Mouse (Mus musculus): ENCODE data around the gene Aldob. TPM values are rescaled to one million over a fixed set of nuclear protein-coding genes. Genes with fewer than 3 reads are reported as not detected.
"Not testable (repeated sequence)": the region's sequence is repeated elsewhere in the genome, so short reads cannot be mapped to it uniquely, and the experiment has no call there.

Gene Aldob
- polyA plus RNA-seq, 1 experiment from 2014 or later, result 0.14 TPM

DNA sequence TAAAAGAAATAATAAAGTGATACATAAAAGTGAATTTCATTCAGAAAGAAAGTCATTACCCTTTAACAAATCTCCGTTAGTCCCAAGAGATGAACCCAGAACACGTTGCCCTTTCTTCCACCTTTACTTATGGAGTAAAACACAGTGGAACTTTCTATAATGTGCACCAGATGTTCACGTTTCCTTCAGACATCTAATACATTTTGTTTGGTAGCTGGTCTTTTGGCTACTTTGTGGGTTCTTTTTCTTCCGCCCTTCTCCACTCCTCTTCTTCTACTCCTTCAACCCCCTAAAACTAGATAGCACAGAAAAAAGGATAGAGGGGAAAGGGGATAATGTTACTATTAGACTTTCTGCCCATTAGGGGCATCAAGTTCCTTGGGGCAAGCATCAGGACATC is 36.7 kb downstream of the Aldob start:
- Histone ChIP-seq H3K4me3 (replicated peaks; ENCODE audit: low read length) (no peak overlapping the region), H3K36me3 (ENCODE audit: control insufficient read depth, insufficient read depth) (peaks cover 21% of the 10 kb centered on the region), H3K4me2 (ENCODE audit: low read length) (no peak overlapping the region), H3K9me3 (ENCODE audit: control insufficient read depth, low read length) (no peaks in the 10 kb centered on the region), H3K4me1 (replicated peaks; ENCODE audit: control insufficient read depth, insufficient read depth, low read length) (no peaks in the 10 kb centered on the region), H3K9ac (replicated peaks; ENCODE audit: low read depth, low read length) (no peak overlapping the region), H3K27me3 (replicated peaks; ENCODE audit: control insufficient read depth, insufficient read depth, low read length) (no peaks in the 10 kb centered on the region), H3K27ac (ENCODE audit: low read length) (no peak overlapping the region)
- ATAC-seq, result no peak
- WGBS, result 89% methylated on average over 4 of the region's 4 CpGs

DNA sequence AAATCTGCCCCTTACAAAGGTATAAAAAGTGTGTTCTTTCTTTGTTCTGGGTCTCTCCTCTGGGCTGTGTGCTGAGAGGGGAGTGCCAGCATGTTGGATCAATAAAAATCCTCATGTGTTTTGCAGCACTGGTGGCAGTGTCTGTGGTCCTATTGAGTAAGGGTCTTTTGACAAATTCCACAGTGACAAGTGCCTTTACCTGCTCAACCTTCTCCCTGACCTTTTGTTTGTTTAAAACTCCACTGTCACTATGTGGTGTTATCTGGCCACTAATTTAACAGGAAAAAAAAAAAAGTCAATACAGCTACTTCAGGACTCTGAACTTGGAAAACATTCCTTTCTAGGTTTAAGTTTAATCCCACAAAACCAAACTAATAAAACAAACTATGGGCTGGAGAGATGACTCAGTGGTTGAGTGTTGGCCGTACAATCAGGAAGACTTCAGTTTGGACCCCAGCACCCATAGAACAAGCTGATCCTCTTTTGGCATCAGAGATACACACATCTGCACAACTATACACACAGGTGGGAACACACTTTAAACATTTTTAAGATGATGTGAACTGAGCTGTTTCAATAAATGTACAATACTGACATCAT is 39.0 kb downstream of the Aldob start:
- H3K9ac ChIP-seq (replicated peaks; ENCODE audit: low read depth, low read length); H3K4me3 ChIP-seq (replicated peaks; ENCODE audit: low read length); H3K4me1 ChIP-seq (replicated peaks; ENCODE audit: control insufficient read depth, insufficient read depth, low read length); H3K27me3 ChIP-seq (replicated peaks; ENCODE audit: control insufficient read depth, insufficient read depth, low read length); H3K4me2 ChIP-seq (ENCODE audit: low read length); H3K27ac ChIP-seq (ENCODE audit: low read length); H3K9me3 ChIP-seq (ENCODE audit: control insufficient read depth, low read length); ATAC-seq: not testable (repeated sequence)
- WGBS, result 100% methylated on average over 1 of the region's 1 CpGs
- peaks cover 21% of the 10 kb centered on the region for H3K36me3 ChIP-seq (ENCODE audit: control insufficient read depth, insufficient read depth)

DNA sequence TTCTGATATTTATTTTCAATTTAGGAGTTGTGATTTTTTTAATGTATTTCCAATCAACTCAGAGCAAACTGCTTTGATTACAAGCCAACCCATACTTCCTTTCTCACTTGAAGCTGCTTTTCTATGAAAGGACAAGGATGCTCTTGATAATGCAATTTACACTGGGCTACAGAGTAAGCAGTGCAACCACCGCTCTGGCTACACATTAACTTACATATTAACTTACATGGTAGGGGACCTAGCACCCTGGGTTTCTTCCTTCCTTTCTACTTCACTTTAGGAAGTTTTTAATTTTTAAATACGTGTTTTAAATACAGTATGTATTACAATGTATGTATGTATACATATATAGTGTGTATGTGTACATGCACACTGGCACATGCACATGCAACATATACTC is 40.2 kb downstream of the Aldob start:
- H3K27ac ChIP-seq (ENCODE audit: low read length), result no peak overlapping the region
- no peaks in the 10 kb centered on the region for H3K4me1 ChIP-seq (replicated peaks; ENCODE audit: control insufficient read depth, insufficient read depth, low read length)
- no peaks in the 10 kb centered on the region for H3K9me3 ChIP-seq (ENCODE audit: control insufficient read depth, low read length)
- 89% methylated on average over 2 of the region's 2 CpGs for WGBS
- ATAC-seq, result no peak
- H3K4me2 ChIP-seq (ENCODE audit: low read length), result no peak overlapping the region
- no peak overlapping the region for H3K9ac ChIP-seq (replicated peaks; ENCODE audit: low read depth, low read length)
- H3K4me3 ChIP-seq (replicated peaks; ENCODE audit: low read length), result no peak overlapping the region
- no peaks in the 10 kb centered on the region for H3K27me3 ChIP-seq (replicated peaks; ENCODE audit: control insufficient read depth, insufficient read depth, low read length)
- peaks cover 19% of the 10 kb centered on the region for H3K36me3 ChIP-seq (ENCODE audit: control insufficient read depth, insufficient read depth)

DNA sequence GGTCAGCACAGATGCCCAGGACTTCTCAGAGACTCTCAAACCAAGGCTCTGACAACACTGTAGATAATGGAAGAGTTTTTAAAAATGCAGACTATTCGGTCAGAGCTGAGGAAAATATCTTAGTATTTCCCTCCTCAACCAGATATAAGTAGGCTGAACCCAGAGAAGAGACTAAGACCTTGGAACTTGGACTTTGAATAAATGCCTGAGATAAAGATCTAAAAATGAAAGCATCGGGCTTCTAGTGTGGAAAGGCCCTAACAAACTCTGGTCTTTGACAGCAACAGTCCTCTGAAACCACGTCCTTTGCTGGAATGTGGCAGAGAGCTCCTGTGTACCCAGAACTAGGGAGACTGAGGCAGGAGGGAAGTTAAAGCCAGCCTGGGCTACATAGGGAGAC is 43.0 kb downstream of the Aldob start, which contains the start of gene Baat:
Gene Baat (minus strand): TSS at position 172 of the 400 bp plus-strand sequence.
- Histone ChIP-seq H3K27ac (ENCODE audit: low read length) (no peak within 1 kb of the TSS), H3K9ac (replicated peaks; ENCODE audit: low read depth, low read length) (no peak within 1 kb of the TSS), H3K4me2 (ENCODE audit: low read length) (no peak within 1 kb of the TSS), H3K27me3 (replicated peaks; ENCODE audit: control insufficient read depth, insufficient read depth, low read length) (no peaks in the 10 kb centered on the region), H3K9me3 (ENCODE audit: control insufficient read depth, low read length) (no peaks in the 10 kb centered on the region), H3K36me3 (ENCODE audit: control insufficient read depth, insufficient read depth) (no peaks in the 10 kb centered on the region), H3K4me1 (replicated peaks; ENCODE audit: control insufficient read depth, insufficient read depth, low read length) (no peaks in the 10 kb centered on the region), H3K4me3 (replicated peaks; ENCODE audit: low read length) (no peak within 1 kb of the TSS)
- 84% methylated on average over 3 of the region's 3 CpGs for WGBS
- ATAC-seq, result no peak

DNA sequence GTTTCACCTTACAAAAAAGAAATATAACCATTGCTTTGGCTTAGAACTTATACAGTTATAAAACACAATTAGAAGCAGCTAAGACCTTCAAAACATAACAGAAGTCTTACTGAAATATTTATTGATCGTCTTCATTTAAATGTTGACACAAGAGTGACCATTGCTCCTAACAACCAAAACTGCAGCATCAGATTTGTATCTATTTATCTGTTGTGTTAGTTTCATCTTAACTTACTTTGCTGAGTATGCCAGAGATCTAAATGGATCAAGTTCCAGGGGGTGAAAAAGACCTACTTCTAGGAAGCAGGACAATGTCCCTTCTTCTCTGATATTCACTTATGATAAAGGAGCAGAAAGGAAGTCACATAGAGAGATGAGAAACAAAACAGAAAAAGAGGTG is 45.8 kb downstream of the Aldob start:
- Histone ChIP-seq H3K9me3 (ENCODE audit: control insufficient read depth, low read length) (no peaks in the 10 kb centered on the region), H3K4me1 (replicated peaks; ENCODE audit: control insufficient read depth, insufficient read depth, low read length) (no peaks in the 10 kb centered on the region), H3K27me3 (replicated peaks; ENCODE audit: control insufficient read depth, insufficient read depth, low read length) (no peaks in the 10 kb centered on the region), H3K27ac (ENCODE audit: low read length) (no peak overlapping the region), H3K36me3 (ENCODE audit: control insufficient read depth, insufficient read depth) (no peaks in the 10 kb centered on the region), H3K4me2 (ENCODE audit: low read length) (no peak overlapping the region), H3K9ac (replicated peaks; ENCODE audit: low read depth, low read length) (no peak overlapping the region), H3K4me3 (replicated peaks; ENCODE audit: low read length) (no peak overlapping the region)
- WGBS, result 90% methylated on average over 1 of the region's 1 CpGs
- ATAC-seq, result no peak

Other genes starting within 250 kb of the Aldob start
- gene Acnat2, start 141.4 kb downstream of the Aldob start, polyA plus RNA-seq (2015; fragmentation: Nextera tagmentation; extraction: Ambion mirVana), result not detected in 2 replicates
- not detected in 2 replicates for gene Acnat1, start 75.6 kb downstream of the Aldob start, polyA plus RNA-seq (2015; fragmentation: Nextera tagmentation; extraction: Ambion mirVana)
- 0.12 and 0.16 TPM in 2 replicates for gene Baat, start 43.0 kb downstream of the Aldob start, polyA plus RNA-seq (2015; fragmentation: Nextera tagmentation; extraction: Ambion mirVana)
- gene Mrpl50, start 28.5 kb downstream of the Aldob start, polyA plus RNA-seq (2015; fragmentation: Nextera tagmentation; extraction: Ambion mirVana), result 79.0 and 83.5 TPM in 2 replicates
- 14.9 and 15.8 TPM in 2 replicates for gene Zfp189, start 28.4 kb downstream of the Aldob start, polyA plus RNA-seq (2015; fragmentation: Nextera tagmentation; extraction: Ambion mirVana)
- 56.3 and 72.7 TPM in 2 replicates for gene Tmem246, start 48.3 kb upstream of the Aldob start, polyA plus RNA-seq (2015; fragmentation: Nextera tagmentation; extraction: Ambion mirVana)
- 57.9 and 61.5 TPM in 2 replicates for gene Rnf20, start 82.5 kb upstream of the Aldob start, polyA plus RNA-seq (2015; fragmentation: Nextera tagmentation; extraction: Ambion mirVana)
- 0.10 and 0.39 TPM in 2 replicates for gene Ppp3r2, start 132.5 kb upstream of the Aldob start, polyA plus RNA-seq (2015; fragmentation: Nextera tagmentation; extraction: Ambion mirVana)

Measured in forebrain, embryonic 16.5 days (tissue).